Mouse (Mus musculus) midbrain, embryonic 15.5 days (tissue): ENCODE measurements around the gene Vangl1. TPM values are rescaled to one million over a fixed set of nuclear protein-coding genes. Genes with fewer than 3 reads are reported as not detected.

Experiments used
- ATAC-seq: fragments of 200-750 bp; cut with Nextera tagmentation; replicated peaks from 2 replicates; pipeline ENCODE4 v1.8.0; 2017; ENCODE audit warnings: moderate TSS enrichment
- H3K27ac ChIP-seq: fragments of 300-500 bp; sonication (generic); 2 replicates; pipeline ENCODE4 v1.5.1; 2015; ENCODE audit warnings: mild to moderate bottlenecking, inconsistent platforms
- H3K27me3 ChIP-seq: fragments of 300-500 bp; sonication (generic); replicated peaks from 2 replicates; pipeline ENCODE4 v1.6.1; 2015; ENCODE audit warnings: inconsistent platforms
- H3K36me3 ChIP-seq: fragments of 300-500 bp; sonication (generic); replicated peaks from 2 replicates; pipeline ENCODE4 v1.6.1; 2015; ENCODE audit warnings: inconsistent platforms
- H3K4me1 ChIP-seq: fragments of 300-500 bp; sonication (generic); 2 replicates; pipeline ENCODE4 v1.6.1; 2015; ENCODE audit warnings: inconsistent platforms
- H3K4me2 ChIP-seq: fragments of 300-500 bp; sonication (generic); 2 replicates; pipeline ENCODE4 v1.6.1; 2015; ENCODE audit warnings: inconsistent platforms, mild to moderate bottlenecking, moderate library complexity
- H3K4me3 ChIP-seq: fragments of 300-500 bp; sonication (generic); 2 replicates; pipeline ENCODE4 v1.5.1; 2015; ENCODE audit warnings: mild to moderate bottlenecking, inconsistent platforms
- H3K9ac ChIP-seq: fragments of 300-500 bp; sonication (generic); 2 replicates; pipeline ENCODE4 v1.6.1; 2015; ENCODE audit warnings: mild to moderate bottlenecking, inconsistent platforms
- H3K9me3 ChIP-seq: fragments of 300-500 bp; sonication (generic); 2 replicates; pipeline ENCODE4 v1.6.1; 2016; ENCODE audit warnings: inconsistent platforms
- WGBS: fragments of 180-500 bp; shearing (Covaris S2); methylation state at CpG from one replicate; pipeline ENCODE4 v1.1.7; 2015; ENCODE audit warnings: mixed read lengths; 5-methylcytosine and 5-hydroxymethylcytosine counted together
- polyA plus RNA-seq: library from polyadenylated mRNA; unstranded; fragments of >200 nt; fragmentation: Nextera tagmentation; extraction: Ambion mirVana; gene quantifications from 2 replicates; pipeline ENCODE4 v1.2.1, GENCODE M21; 2015

Vangl1 gene
- 7.5 and 9.9 TPM in 2 replicates for polyA plus RNA-seq

GRCm38 (mm10) chr3:102203781-102204721 is at the start of gene Vangl1:
Gene Vangl1, minus strand, starts transcription at chr3:102204693.
- WGBS, result under 1% methylated on average over 79 of the region's 95 CpGs
- H3K9me3 ChIP-seq, result no peaks in the 10 kb centered on the region
- H3K27me3 ChIP-seq, result peaks cover 25% of the 10 kb centered on the region
- peak within 1 kb of the TSS; percentile 67 for H3K27ac ChIP-seq
- no peaks in the 10 kb centered on the region for H3K36me3 ChIP-seq
- peak within 1 kb of the TSS; percentile 70 for H3K9ac ChIP-seq
- peak within 1 kb of the TSS; percentile 98 for H3K4me2 ChIP-seq
- H3K4me3 ChIP-seq, result peak within 1 kb of the TSS; percentile 80
- peak; percentile 80 for ATAC-seq
- H3K4me1 ChIP-seq, result peaks cover 26% of the 10 kb centered on the region

- no peak for ATAC-seq
- Histone ChIP-seq H3K4me3 (no peak overlapping the region), H3K27me3 (no peaks in the 10 kb centered on the region), H3K27ac (no peak overlapping the region), H3K9ac (no peak overlapping the region), H3K4me2 (no peak overlapping the region), H3K4me1 (no peaks in the 10 kb centered on the region), H3K9me3 (no peaks in the 10 kb centered on the region), H3K36me3 (no peaks in the 10 kb centered on the region)
- 50% methylated on average over 4 of the region's 4 CpGs for WGBS
These were observed 49.1 kb upstream of the Vangl1 start for GRCm38 (mm10) chr3:102253554-102253953.

- Histone ChIP-seq H3K27ac (no peak overlapping the region), H3K4me3 (no peak overlapping the region), H3K27me3 (no peaks in the 10 kb centered on the region), H3K9ac (no peak overlapping the region), H3K36me3 (no peaks in the 10 kb centered on the region), H3K9me3 (no peaks in the 10 kb centered on the region), H3K4me2 (no peak overlapping the region), H3K4me1 (no peaks in the 10 kb centered on the region)
- ATAC-seq, result no peak
- 88% methylated on average over 3 of the region's 3 CpGs for WGBS
These were observed 48.4 kb upstream of the Vangl1 start for GRCm38 (mm10) chr3:102252927-102253326.

GRCm38 (mm10) chr3:102250873-102251272 is 46.4 kb upstream of the Vangl1 start:
- Histone ChIP-seq H3K9ac (no peak overlapping the region), H3K4me1 (no peaks in the 10 kb centered on the region), H3K27me3 (no peaks in the 10 kb centered on the region), H3K36me3 (no peaks in the 10 kb centered on the region), H3K4me2 (no peak overlapping the region), H3K9me3 (no peaks in the 10 kb centered on the region), H3K27ac (no peak overlapping the region), H3K4me3 (no peak overlapping the region)
- ATAC-seq, result no peak
- WGBS, result 90% methylated on average over 3 of the region's 3 CpGs

- peak; percentile 74 for ATAC-seq
- no peak overlapping the region for H3K4me3 ChIP-seq
- H3K4me2 ChIP-seq, result no peak overlapping the region
- 54% methylated on average over 9 of the region's 9 CpGs for WGBS
- H3K4me1 ChIP-seq, result no peaks in the 10 kb centered on the region
- no peaks in the 10 kb centered on the region for H3K27me3 ChIP-seq
- H3K27ac ChIP-seq, result no peak overlapping the region
- H3K9me3 ChIP-seq, result no peaks in the 10 kb centered on the region
- no peak overlapping the region for H3K9ac ChIP-seq
- no peaks in the 10 kb centered on the region for H3K36me3 ChIP-seq
These were observed 45.0 kb upstream of the Vangl1 start for GRCm38 (mm10) chr3:102249401-102249991.

GRCm38 (mm10) chr3:102244601-102245000 is 40.1 kb upstream of the Vangl1 start:
- no peaks in the 10 kb centered on the region for H3K4me1 ChIP-seq
- 92% methylated on average over 3 of the region's 3 CpGs for WGBS
- H3K9ac ChIP-seq, result no peak overlapping the region
- no peaks in the 10 kb centered on the region for H3K36me3 ChIP-seq
- H3K27ac ChIP-seq, result no peak overlapping the region
- no peak overlapping the region for H3K4me2 ChIP-seq
- ATAC-seq, result no peak
- H3K4me3 ChIP-seq, result no peak overlapping the region
- no peaks in the 10 kb centered on the region for H3K9me3 ChIP-seq
- no peaks in the 10 kb centered on the region for H3K27me3 ChIP-seq

GRCm38 (mm10) chr3:102242854-102243253 is 38.4 kb upstream of the Vangl1 start:
- peak; percentile 90 for ATAC-seq
- Histone ChIP-seq H3K27ac (no peak overlapping the region), H3K27me3 (no peaks in the 10 kb centered on the region), H3K9me3 (no peaks in the 10 kb centered on the region), H3K4me2 (no peak overlapping the region), H3K9ac (no peak overlapping the region), H3K4me3 (no peak overlapping the region), H3K36me3 (no peaks in the 10 kb centered on the region), H3K4me1 (no peaks in the 10 kb centered on the region)
- 47% methylated on average over 5 of the region's 5 CpGs for WGBS

- no peak for ATAC-seq
- Histone ChIP-seq H3K9me3 (no peaks in the 10 kb centered on the region), H3K9ac (no peak overlapping the region), H3K4me1 (no peaks in the 10 kb centered on the region), H3K4me2 (no peak overlapping the region), H3K36me3 (no peaks in the 10 kb centered on the region), H3K27ac (no peak overlapping the region), H3K4me3 (no peak overlapping the region), H3K27me3 (no peaks in the 10 kb centered on the region)
- WGBS, result 88% methylated on average over 9 of the region's 9 CpGs
These were observed 27.1 kb upstream of the Vangl1 start for GRCm38 (mm10) chr3:102231418-102232134.

GRCm38 (mm10) chr3:102222756-102223155 is 18.3 kb upstream of the Vangl1 start:
- Histone ChIP-seq H3K4me2 (no peak overlapping the region), H3K4me3 (no peak overlapping the region), H3K9ac (no peak overlapping the region), H3K4me1 (no peaks in the 10 kb centered on the region), H3K27ac (no peak overlapping the region), H3K9me3 (no peaks in the 10 kb centered on the region), H3K36me3 (no peaks in the 10 kb centered on the region), H3K27me3 (no peaks in the 10 kb centered on the region)
- ATAC-seq, result no peak
- 89% methylated on average over 8 of the region's 8 CpGs for WGBS

GRCm38 (mm10) chr3:102218301-102218700 is 13.8 kb upstream of the Vangl1 start:
- H3K9me3 ChIP-seq, result no peaks in the 10 kb centered on the region
- 89% methylated on average over 2 of the region's 2 CpGs for WGBS
- no peak overlapping the region for H3K4me2 ChIP-seq
- H3K4me3 ChIP-seq, result no peak overlapping the region
- no peak for ATAC-seq
- H3K4me1 ChIP-seq, result no peaks in the 10 kb centered on the region
- H3K27ac ChIP-seq, result no peak overlapping the region
- H3K9ac ChIP-seq, result no peak overlapping the region
- no peaks in the 10 kb centered on the region for H3K27me3 ChIP-seq
- H3K36me3 ChIP-seq, result no peaks in the 10 kb centered on the region

GRCm38 (mm10) chr3:102214736-102215135 is 10.2 kb upstream of the Vangl1 start:
- WGBS, result 90% methylated on average over 4 of the region's 4 CpGs
- ATAC-seq, result no peak
- H3K4me1 ChIP-seq, result no peaks in the 10 kb centered on the region

GRCm38 (mm10) chr3:102214299-102214698 is 9.8 kb upstream of the Vangl1 start:
- Histone ChIP-seq H3K27ac (no peak overlapping the region), H3K4me3 (no peak overlapping the region), H3K36me3 (no peaks in the 10 kb centered on the region), H3K9ac (no peak overlapping the region), H3K9me3 (no peaks in the 10 kb centered on the region), H3K27me3 (no peaks in the 10 kb centered on the region), H3K4me1 (no peaks in the 10 kb centered on the region), H3K4me2 (no peak overlapping the region)
- ATAC-seq, result no peak
- 67% methylated on average over 4 of the region's 4 CpGs for WGBS

More at GRCm38 (mm10) chr3:102214736-102215135, 10.2 kb upstream of the Vangl1 start:
- no peaks in the 10 kb centered on the region for H3K36me3 ChIP-seq
- no peaks in the 10 kb centered on the region for H3K9me3 ChIP-seq
- no peak overlapping the region for H3K4me2 ChIP-seq
- no peak overlapping the region for H3K4me3 ChIP-seq
- H3K9ac ChIP-seq, result no peak overlapping the region
- no peaks in the 10 kb centered on the region for H3K27me3 ChIP-seq
- H3K27ac ChIP-seq, result no peak overlapping the region
